Mouse (Mus musculus) stomach, adult 2 months (tissue): ENCODE data around the gene Mid1ip1. TPM values are rescaled to one million over a fixed set of nuclear protein-coding genes. Genes with fewer than 3 reads are reported as not detected.

Experiments used
- polyA plus RNA-seq: library from polyadenylated mRNA; depleted of rRNA; stranded (reverse); fragments of >200 nt; gene quantifications from 2 replicates; pipeline ENCODE4 v1.2.3, GENCODE M21; 2012; rRNA removed

Gene Mid1ip1
- polyA plus RNA-seq: 83.1 and 90.7 TPM in 2 replicates

DNA sequence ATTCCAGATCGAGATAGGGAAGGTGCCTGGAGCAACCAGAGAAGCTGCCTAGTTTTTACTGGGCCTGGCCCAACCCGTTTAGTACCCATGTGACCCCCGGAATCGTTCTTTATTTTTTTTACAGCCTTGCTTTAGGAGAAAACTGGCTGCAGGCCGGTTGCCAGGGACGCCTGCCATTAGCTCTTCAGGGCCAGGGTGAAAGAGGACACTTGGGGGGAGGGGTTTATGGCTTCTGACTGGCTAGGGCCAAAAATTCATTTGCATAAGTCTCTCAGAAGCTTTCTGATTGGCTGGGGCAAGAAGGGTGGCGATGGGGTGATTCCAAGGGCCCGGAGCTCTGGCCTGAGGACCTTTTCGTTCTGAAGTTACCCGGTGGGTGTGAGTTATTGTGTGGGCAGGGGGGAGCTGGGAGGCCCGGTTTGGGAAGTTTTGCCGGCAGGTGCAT lies at the start of gene Mid1ip1:
Mid1ip1 (plus strand) TSS at position 318 of the 445 bp plus-strand sequence.

Other genes starting within 250 kb of the Mid1ip1 start
- 19.7 and 20.9 TPM in 2 replicates for gene Tspan7, start 229.9 kb upstream of the Mid1ip1 start, polyA plus RNA-seq